Comparison of ENCODE assay signal across 20 mouse cellular contexts in the genomic region with DNA sequence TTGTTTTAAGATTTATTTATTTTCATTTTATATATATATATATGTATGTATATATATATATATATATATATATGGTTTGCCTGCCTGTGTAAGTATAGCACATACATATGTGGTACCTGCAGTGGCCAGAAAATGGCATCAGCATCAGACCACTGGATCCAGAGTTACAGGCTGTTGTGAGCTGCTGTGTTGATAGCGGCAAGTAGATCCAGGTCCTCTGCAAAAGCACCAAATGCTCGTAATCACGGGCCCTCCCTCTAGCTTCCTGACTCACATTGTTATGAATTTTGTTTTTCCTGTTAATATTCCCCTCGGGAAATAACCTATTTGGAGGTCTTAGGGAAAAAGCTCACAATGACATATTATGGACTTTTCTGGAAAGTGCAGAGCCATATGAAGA.
"Had no signal": no experiment of that assay in that cellular context is flagged by ENCODE, and none has a peak within 500 bp of the region (broad histone marks: within the 10 kb centered on the region; RNA-seq: fewer than 3 reads in every experiment).

No protein-coding gene starts in this region.

- H3K4me2 ChIP-seq: limb, embryonic 12.5 days; limb, embryonic 15.5 days; liver, embryonic 11.5 days; lung, embryonic 14.5 days; midbrain, embryonic 12.5 days; midbrain, embryonic 15.5 days; neural tube, embryonic 12.5 days; neural tube, embryonic 15.5 days had no signal

- H3K27me3 ChIP-seq: limb, embryonic 12.5 days; limb, embryonic 15.5 days; midbrain, embryonic 15.5 days; neural tube, embryonic 12.5 days; neural tube, embryonic 15.5 days had no signal

- ATAC-seq: liver, postnatal 0 days; lung, postnatal 0 days; midbrain, embryonic 15.5 days had no signal

- H3K9ac ChIP-seq: limb, embryonic 12.5 days; limb, embryonic 15.5 days; liver, embryonic 14.5 days; liver, postnatal 0 days; lung, embryonic 14.5 days; midbrain, embryonic 12.5 days; midbrain, embryonic 15.5 days; neural tube, embryonic 12.5 days; neural tube, embryonic 15.5 days had no signal

- H3K27ac ChIP-seq: limb, embryonic 12.5 days; limb, embryonic 15.5 days; liver, embryonic 14.5 days; macrophage; midbrain, embryonic 12.5 days; midbrain, embryonic 15.5 days; neural tube, embryonic 12.5 days; neural tube, embryonic 15.5 days; stomach, postnatal 0 days had no signal

- H3K4me3 ChIP-seq: limb, embryonic 12.5 days; limb, embryonic 15.5 days; midbrain, embryonic 12.5 days; midbrain, embryonic 15.5 days; neural tube, embryonic 12.5 days; neural tube, embryonic 15.5 days had no signal

- H3K9me3 ChIP-seq: limb, embryonic 12.5 days; limb, embryonic 15.5 days; midbrain, embryonic 12.5 days; midbrain, embryonic 15.5 days; neural tube, embryonic 12.5 days; neural tube, embryonic 15.5 days had no signal

- DNase-seq: left cerebral cortex, postnatal 4 days; liver, postnatal 0 days; lung, embryonic 14.5 days; right cerebral cortex, adult 18-20 months; right cerebral cortex, postnatal 14 days; right cerebral cortex, postnatal 4 days; thymus, adult 2 months; thymus, postnatal 14 days; thymus, postnatal 4 days had no signal

- H3K36me3 ChIP-seq: limb, embryonic 12.5 days; limb, embryonic 15.5 days; midbrain, embryonic 12.5 days; midbrain, embryonic 15.5 days; neural tube, embryonic 12.5 days; neural tube, embryonic 15.5 days had no signal
